Mouse (Mus musculus): ENCODE measurements around the gene Tmem101. TPM values are rescaled to one million over a fixed set of nuclear protein-coding genes. Genes with fewer than 3 reads are reported as not detected.
"Not testable (repeated sequence)": the region's sequence is repeated elsewhere in the genome, so short reads cannot be mapped to it uniquely, and the experiment has no call there.

Tmem101 gene
- total RNA-seq, 1 experiment from 2014 or later = 13.6 TPM

GRCm38 (mm10) chr11:102159781-102160180, 3.6 kb upstream of the Tmem101 start:
- no peak for ATAC-seq (ENCODE audit: extremely low read depth, insufficient number of reproducible peaks, low FRiP score, poor library complexity, severe bottlenecking)

- ATAC-seq (ENCODE audit: extremely low read depth, insufficient number of reproducible peaks, low FRiP score, poor library complexity, severe bottlenecking) = not testable (repeated sequence)
Measured at GRCm38 (mm10) chr11:102158024-102158423, 1.8 kb upstream of the Tmem101 start.

GRCm38 (mm10) chr11:102156786-102157089, 534 bp upstream of the Tmem101 start:
- ATAC-seq (ENCODE audit: extremely low read depth, insufficient number of reproducible peaks, low FRiP score, poor library complexity, severe bottlenecking) = no peak

GRCm38 (mm10) chr11:102147213-102147989, 8.8 kb downstream of the Tmem101 start:
- ATAC-seq (ENCODE audit: extremely low read depth, insufficient number of reproducible peaks, low FRiP score, poor library complexity, severe bottlenecking) = no peak

GRCm38 (mm10) chr11:102146531-102146930, 9.7 kb downstream of the Tmem101 start:
- ATAC-seq (ENCODE audit: extremely low read depth, insufficient number of reproducible peaks, low FRiP score, poor library complexity, severe bottlenecking) = no peak

GRCm38 (mm10) chr11:102146005-102146404, 10.2 kb downstream of the Tmem101 start:
- no peak for ATAC-seq (ENCODE audit: extremely low read depth, insufficient number of reproducible peaks, low FRiP score, poor library complexity, severe bottlenecking)

GRCm38 (mm10) chr11:102145471-102146001, 10.7 kb downstream of the Tmem101 start, which contains the start of gene Nags:
Gene Nags (plus strand): TSS chr11:102145513.
- no peak for ATAC-seq (ENCODE audit: extremely low read depth, insufficient number of reproducible peaks, low FRiP score, poor library complexity, severe bottlenecking)

- ATAC-seq (ENCODE audit: extremely low read depth, insufficient number of reproducible peaks, low FRiP score, poor library complexity, severe bottlenecking) = no peak
Measured at GRCm38 (mm10) chr11:102144957-102145470, 11.2 kb downstream of the Tmem101 start.

- ATAC-seq (ENCODE audit: extremely low read depth, insufficient number of reproducible peaks, low FRiP score, poor library complexity, severe bottlenecking) = no peak
Measured at GRCm38 (mm10) chr11:102142355-102142754, 13.8 kb downstream of the Tmem101 start.

GRCm38 (mm10) chr11:102140508-102140907, 15.7 kb downstream of the Tmem101 start:
- peak; percentile 43; the same call in 1 of the 2 replicates for ATAC-seq (ENCODE audit: extremely low read depth, insufficient number of reproducible peaks, low FRiP score, poor library complexity, severe bottlenecking)

GRCm38 (mm10) chr11:102138447-102138740, 17.8 kb downstream of the Tmem101 start:
- ATAC-seq (ENCODE audit: extremely low read depth, insufficient number of reproducible peaks, low FRiP score, poor library complexity, severe bottlenecking) = peak; percentile 72; the same call in 1 of the 2 replicates

- ATAC-seq (ENCODE audit: extremely low read depth, insufficient number of reproducible peaks, low FRiP score, poor library complexity, severe bottlenecking) = peak; percentile 37; the same call in 1 of the 2 replicates
Measured at GRCm38 (mm10) chr11:102137625-102138446, 18.4 kb downstream of the Tmem101 start.

- ATAC-seq (ENCODE audit: extremely low read depth, insufficient number of reproducible peaks, low FRiP score, poor library complexity, severe bottlenecking) = no peak
Measured at GRCm38 (mm10) chr11:102134516-102134915, 21.7 kb downstream of the Tmem101 start.

GRCm38 (mm10) chr11:102117386-102117785, 38.8 kb downstream of the Tmem101 start:
- no peak for ATAC-seq (ENCODE audit: extremely low read depth, insufficient number of reproducible peaks, low FRiP score, poor library complexity, severe bottlenecking)

GRCm38 (mm10) chr11:102116241-102116640, 40.0 kb downstream of the Tmem101 start:
- no peak for ATAC-seq (ENCODE audit: extremely low read depth, insufficient number of reproducible peaks, low FRiP score, poor library complexity, severe bottlenecking)

GRCm38 (mm10) chr11:102111576-102111975, 44.6 kb downstream of the Tmem101 start:
- ATAC-seq (ENCODE audit: extremely low read depth, insufficient number of reproducible peaks, low FRiP score, poor library complexity, severe bottlenecking) = no peak

GRCm38 (mm10) chr11:102107732-102108131, 48.5 kb downstream of the Tmem101 start, which contains the start of gene Pyy:
Gene Pyy (minus strand): TSS chr11:102107832.
- ATAC-seq (ENCODE audit: extremely low read depth, insufficient number of reproducible peaks, low FRiP score, poor library complexity, severe bottlenecking) = no peak

- no peak for ATAC-seq (ENCODE audit: extremely low read depth, insufficient number of reproducible peaks, low FRiP score, poor library complexity, severe bottlenecking)
Measured at GRCm38 (mm10) chr11:102106911-102107310, 49.3 kb downstream of the Tmem101 start.
